Mouse (Mus musculus): ENCODE data around the gene Slc12a9. TPM values are rescaled to one million over a fixed set of nuclear protein-coding genes. Genes with fewer than 3 reads are reported as not detected.

Gene Slc12a9
- polyA plus RNA-seq, 1 experiment from 2014 or later = 20.1 TPM

- H3K9ac ChIP-seq (replicated peaks) = no peak overlapping the region; the same call in 1 of the 2 replicates
- H3K36me3 ChIP-seq = no peaks in the 10 kb centered on the region; the same call in 1 of the 2 replicates
- WGBS = 19% methylated on average over 16 of the region's 16 CpGs
- H3K4me1 ChIP-seq = peaks cover 47% of the 10 kb centered on the region
- H3K27ac ChIP-seq (replicated peaks) = no peak overlapping the region
- no peaks in the 10 kb centered on the region; the same call in 1 of the 2 replicates for H3K27me3 ChIP-seq
- ATAC-seq (replicated peaks) = no peak
- H3K9me3 ChIP-seq = no peaks in the 10 kb centered on the region
- peak overlapping the region; percentile 98 for H3K4me2 ChIP-seq (replicated peaks)
- H3K4me3 ChIP-seq = peak overlapping the region; percentile 70
Observed at GRCm38 (mm10) chr5:137352011-137352975, 18.9 kb upstream of the Slc12a9 start.

DNA sequence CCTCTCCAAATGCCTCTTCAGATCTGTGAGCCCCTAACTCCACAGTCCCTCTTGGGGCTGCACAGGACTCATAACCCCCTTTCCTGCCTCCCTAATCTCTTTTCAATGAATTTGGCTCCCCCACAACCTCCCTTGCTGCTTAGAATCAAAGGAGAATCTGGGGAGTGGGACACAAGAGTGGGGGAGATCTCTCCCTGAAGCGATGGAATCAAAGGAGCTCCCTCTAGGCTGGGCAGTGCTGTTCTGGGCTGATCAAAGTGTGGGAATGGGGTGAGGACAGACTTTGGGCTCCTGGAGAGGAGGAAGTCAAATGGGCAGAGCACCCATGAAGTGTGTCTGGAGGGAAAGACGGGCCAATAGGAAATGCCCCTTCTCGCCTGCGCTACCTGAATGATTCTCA is 18.0 kb upstream of the Slc12a9 start:
- peak overlapping the region; percentile 70 for H3K4me3 ChIP-seq
- no peaks in the 10 kb centered on the region; the same call in 1 of the 2 replicates for H3K27me3 ChIP-seq
- peak overlapping the region; percentile 74 for H3K9ac ChIP-seq (replicated peaks)
- H3K27ac ChIP-seq (replicated peaks) = peak overlapping the region; percentile 42; the same call in 1 of the 2 replicates
- H3K4me1 ChIP-seq = peaks cover 47% of the 10 kb centered on the region
- ATAC-seq (replicated peaks) = no peak
- 8% methylated on average over 4 of the region's 4 CpGs for WGBS
- peak overlapping the region; percentile 98 for H3K4me2 ChIP-seq (replicated peaks)
- H3K36me3 ChIP-seq = no peaks in the 10 kb centered on the region; the same call in 1 of the 2 replicates
- H3K9me3 ChIP-seq = no peaks in the 10 kb centered on the region

GRCm38 (mm10) chr5:137351058-137351380 is 17.6 kb upstream of the Slc12a9 start:
- peak overlapping the region; percentile 42; the same call in 1 of the 2 replicates for H3K27ac ChIP-seq (replicated peaks)
- 0% methylated on average over 8 of the region's 8 CpGs for WGBS

GRCm38 (mm10) chr5:137350205-137351057 is 17.0 kb upstream of the Slc12a9 start:
- no peaks in the 10 kb centered on the region for H3K9me3 ChIP-seq
- H3K4me3 ChIP-seq = peak overlapping the region; percentile 70
- H3K36me3 ChIP-seq = no peaks in the 10 kb centered on the region
- H3K27ac ChIP-seq (replicated peaks) = peak overlapping the region; percentile 73
- peak; percentile 57 for ATAC-seq (replicated peaks)
- under 1% methylated on average over 55 of the region's 55 CpGs for WGBS
- peak overlapping the region; percentile 98 for H3K4me2 ChIP-seq (replicated peaks)
- H3K27me3 ChIP-seq = no peaks in the 10 kb centered on the region; the same call in 1 of the 2 replicates
- peak overlapping the region; percentile 74 for H3K9ac ChIP-seq (replicated peaks)
- peaks cover 47% of the 10 kb centered on the region for H3K4me1 ChIP-seq

More at GRCm38 (mm10) chr5:137351058-137351380, 17.6 kb upstream of the Slc12a9 start:
- Histone ChIP-seq H3K4me3 (peak overlapping the region; percentile 70), H3K4me1 (peaks cover 47% of the 10 kb centered on the region), H3K9ac (replicated peaks) (peak overlapping the region; percentile 74), H3K4me2 (replicated peaks) (peak overlapping the region; percentile 98), H3K27me3 (no peaks in the 10 kb centered on the region; the same call in 1 of the 2 replicates), H3K36me3 (no peaks in the 10 kb centered on the region; the same call in 1 of the 2 replicates), H3K9me3 (no peaks in the 10 kb centered on the region)
- no peak for ATAC-seq (replicated peaks)

GRCm38 (mm10) chr5:137349384-137350204 is 16.2 kb upstream of the Slc12a9 start, which contains the start of gene Ephb4:
Gene Ephb4 (plus strand): TSS chr5:137350109.
- Histone ChIP-seq H3K36me3 (no peaks in the 10 kb centered on the region), H3K4me2 (replicated peaks) (peak within 1 kb of the TSS; percentile 98), H3K4me1 (peaks cover 47% of the 10 kb centered on the region), H3K4me3 (peak within 1 kb of the TSS; percentile 70), H3K27ac (replicated peaks) (peak within 1 kb of the TSS; percentile 73), H3K9me3 (no peaks in the 10 kb centered on the region), H3K9ac (replicated peaks) (peak within 1 kb of the TSS; percentile 74), H3K27me3 (no peaks in the 10 kb centered on the region; the same call in 1 of the 2 replicates)
- WGBS = under 1% methylated on average over 30 of the region's 32 CpGs
- ATAC-seq (replicated peaks) = peak; percentile 90

- Histone ChIP-seq H3K9me3 (no peaks in the 10 kb centered on the region), H3K4me2 (replicated peaks) (peak overlapping the region; percentile 98), H3K36me3 (no peaks in the 10 kb centered on the region), H3K9ac (replicated peaks) (peak overlapping the region; percentile 35), H3K27me3 (no peaks in the 10 kb centered on the region; the same call in 1 of the 2 replicates), H3K4me3 (peak overlapping the region; percentile 70), H3K4me1 (peaks cover 47% of the 10 kb centered on the region), H3K27ac (replicated peaks) (no peak overlapping the region; the same call in 1 of the 2 replicates)
- no peak for ATAC-seq (replicated peaks)
- 1% methylated on average over 33 of the region's 33 CpGs for WGBS
Observed at GRCm38 (mm10) chr5:137348482-137349383, 15.3 kb upstream of the Slc12a9 start.

DNA sequence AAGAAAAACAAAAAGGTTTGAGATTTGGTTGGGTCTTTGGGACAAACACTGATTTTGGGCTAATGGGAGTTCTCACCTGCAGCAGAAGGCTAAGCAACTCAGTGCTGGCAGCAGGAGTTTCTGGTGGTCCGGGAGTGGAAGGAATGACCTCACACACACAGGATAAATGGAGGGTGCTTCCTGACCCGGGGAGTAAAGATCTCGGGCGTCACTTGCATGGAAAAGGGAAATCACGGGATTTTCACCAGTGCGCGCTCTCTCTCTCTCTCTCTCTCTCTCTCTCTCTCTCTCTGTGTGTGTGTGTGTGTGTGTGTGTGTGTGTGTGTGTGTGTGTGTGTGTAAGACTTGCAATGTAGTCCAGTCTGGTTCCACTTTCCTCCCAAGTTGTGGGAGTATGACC is 14.5 kb upstream of the Slc12a9 start:
- H3K36me3 ChIP-seq = no peaks in the 10 kb centered on the region
- H3K9ac ChIP-seq (replicated peaks) = no peak overlapping the region
- no peaks in the 10 kb centered on the region for H3K9me3 ChIP-seq
- H3K4me3 ChIP-seq = no peak overlapping the region
- ATAC-seq (replicated peaks) = no peak
- H3K27me3 ChIP-seq = no peaks in the 10 kb centered on the region; the same call in 1 of the 2 replicates
- no peak overlapping the region for H3K4me2 ChIP-seq (replicated peaks)
- peaks cover 46% of the 10 kb centered on the region for H3K4me1 ChIP-seq
- no peak overlapping the region for H3K27ac ChIP-seq (replicated peaks)
- WGBS = 25% methylated on average over 7 of the region's 7 CpGs

DNA sequence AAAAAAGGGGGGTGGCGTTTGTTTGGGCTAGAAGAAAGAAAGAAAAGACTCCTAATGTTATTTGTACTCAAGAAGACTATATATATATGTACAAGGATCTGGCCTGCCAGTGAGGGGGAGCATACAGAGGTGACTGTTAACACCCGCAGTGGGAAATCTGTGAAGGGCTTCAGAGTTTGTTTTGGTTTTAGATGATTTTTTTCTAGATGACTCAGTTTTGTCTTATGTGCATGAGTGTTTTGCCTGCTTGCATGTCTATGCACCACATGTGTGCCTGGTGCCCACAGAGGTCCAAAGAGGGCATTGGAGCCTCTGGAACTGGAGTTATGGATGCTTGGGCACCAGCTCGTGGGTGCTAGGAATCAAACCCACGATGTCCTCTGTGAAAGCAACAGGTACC is 13.6 kb upstream of the Slc12a9 start:
- Histone ChIP-seq H3K4me2 (replicated peaks) (no peak overlapping the region), H3K27ac (replicated peaks) (no peak overlapping the region), H3K36me3 (no peaks in the 10 kb centered on the region), H3K4me1 (peaks cover 37% of the 10 kb centered on the region), H3K9ac (replicated peaks) (no peak overlapping the region), H3K4me3 (no peak overlapping the region), H3K27me3 (no peaks in the 10 kb centered on the region; the same call in 1 of the 2 replicates), H3K9me3 (no peaks in the 10 kb centered on the region)
- WGBS = 93% methylated on average over 4 of the region's 4 CpGs
- ATAC-seq (replicated peaks) = no peak

- Histone ChIP-seq H3K27me3 (no peaks in the 10 kb centered on the region; the same call in 1 of the 2 replicates), H3K27ac (replicated peaks) (no peak overlapping the region), H3K4me1 (peaks cover 32% of the 10 kb centered on the region), H3K4me2 (replicated peaks) (no peak overlapping the region), H3K36me3 (no peaks in the 10 kb centered on the region), H3K9me3 (no peaks in the 10 kb centered on the region), H3K4me3 (no peak overlapping the region), H3K9ac (replicated peaks) (no peak overlapping the region)
- WGBS = 84% methylated on average over 1 of the region's 1 CpGs
- ATAC-seq (replicated peaks) = no peak
Observed at GRCm38 (mm10) chr5:137346388-137346787, 13.0 kb upstream of the Slc12a9 start.

DNA sequence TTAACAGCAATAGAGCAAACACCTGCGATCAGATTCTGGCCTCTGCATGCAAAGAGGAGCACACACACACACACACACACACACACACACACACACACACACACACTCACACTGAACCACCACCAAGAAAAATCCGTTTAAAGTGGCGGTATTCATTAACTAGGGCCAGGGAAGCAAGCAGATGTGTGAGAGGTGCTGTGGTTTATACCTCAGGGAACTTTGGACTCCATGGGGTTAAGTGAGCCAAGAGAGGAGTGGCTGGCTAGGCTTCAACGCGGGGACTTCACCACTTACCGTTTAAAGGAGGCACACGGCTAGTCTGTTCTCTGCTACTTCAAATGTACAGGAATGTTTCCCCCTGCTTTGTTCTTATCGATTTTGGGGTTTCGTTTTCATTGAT is 12.4 kb upstream of the Slc12a9 start:
- H3K27me3 ChIP-seq = no peaks in the 10 kb centered on the region; the same call in 1 of the 2 replicates
- ATAC-seq (replicated peaks) = no peak
- no peaks in the 10 kb centered on the region for H3K9me3 ChIP-seq
- H3K9ac ChIP-seq (replicated peaks) = no peak overlapping the region
- H3K4me1 ChIP-seq = peaks cover 27% of the 10 kb centered on the region
- H3K36me3 ChIP-seq = no peaks in the 10 kb centered on the region
- H3K27ac ChIP-seq (replicated peaks) = no peak overlapping the region
- 23% methylated on average over 9 of the region's 9 CpGs for WGBS
- no peak overlapping the region for H3K4me3 ChIP-seq
- no peak overlapping the region for H3K4me2 ChIP-seq (replicated peaks)
